Mouse (Mus musculus): ENCODE data around the gene Castor1.
"Not testable (repeated sequence)": the region's sequence is repeated elsewhere in the genome, so short reads cannot be mapped to it uniquely, and the experiment has no call there.

Gene Castor1

DNA sequence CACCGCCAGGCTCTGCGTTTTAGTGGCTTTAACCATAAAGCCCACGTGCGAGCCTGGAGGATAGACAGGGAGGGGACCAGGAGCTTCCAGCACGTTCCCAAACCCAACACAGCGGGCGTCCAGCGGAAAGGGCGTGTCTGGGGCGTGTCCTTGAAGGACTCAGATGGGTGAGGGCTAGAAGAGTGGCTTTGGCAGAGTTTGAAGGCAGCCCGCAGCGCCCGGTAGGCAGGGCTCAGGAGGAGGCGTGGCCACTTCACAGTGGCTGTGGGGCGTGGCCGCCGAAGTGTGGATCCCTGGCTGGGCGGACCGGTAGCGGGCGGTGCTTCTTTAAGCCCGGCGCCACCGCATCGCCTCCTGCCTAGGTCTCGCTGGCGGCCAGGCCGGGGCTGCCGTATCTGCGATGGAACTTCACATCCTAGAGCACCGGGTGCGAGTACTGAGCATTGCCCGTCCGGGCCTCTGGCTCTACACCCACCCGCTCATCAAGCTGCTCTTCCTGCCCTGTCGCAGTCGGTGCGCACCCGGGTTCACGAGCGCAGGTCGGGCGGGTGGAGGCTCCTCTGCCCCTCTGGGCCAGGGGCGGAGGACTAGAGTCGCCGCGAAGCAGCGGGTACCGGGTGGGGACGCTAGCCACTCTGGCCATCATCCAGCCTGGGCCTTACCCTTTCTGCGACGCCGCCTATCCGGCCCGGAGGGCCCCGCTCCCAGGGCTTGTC, at the start of gene Castor1:
TSS of gene Castor1 (plus strand) at position 312 of the 716 bp plus-strand sequence.
- in situ Hi-C loops (cut with MboI, MseI) = no loop called here

- in situ Hi-C loops (cut with MboI, MseI) = no loop called here
Measured at GRCm38 (mm10) chr11:4174586-4174985, 43.4 kb upstream of the Castor1 start.

- in situ Hi-C loops (cut with MboI, MseI) = no loop called here
Measured at GRCm38 (mm10) chr11:4177716-4178115, 40.3 kb upstream of the Castor1 start.

DNA sequence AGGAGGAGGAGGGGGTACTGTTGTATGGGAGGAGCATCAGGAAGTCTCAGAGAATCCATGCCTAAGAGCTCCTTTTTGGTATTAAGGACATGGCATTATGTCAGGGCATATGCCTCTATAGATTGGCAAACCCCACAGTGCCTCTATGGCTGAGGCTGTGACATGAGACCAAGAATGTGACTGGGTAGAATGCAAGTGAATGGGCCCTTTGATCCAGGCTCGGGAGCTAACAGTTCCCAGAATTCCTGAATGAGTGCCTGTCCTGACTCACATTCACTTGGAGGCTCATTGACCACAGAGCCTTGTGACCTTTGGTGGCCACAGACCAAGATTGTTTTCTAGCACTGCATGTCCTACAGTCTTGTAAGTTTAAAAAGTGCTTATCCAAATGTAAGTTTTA, 36.0 kb upstream of the Castor1 start:
- in situ Hi-C loops (cut with MboI, MseI) = no loop called here

GRCm38 (mm10) chr11:4183511-4183910, 34.5 kb upstream of the Castor1 start:
- in situ Hi-C loops (cut with MboI, MseI) = no loop called here

GRCm38 (mm10) chr11:4184251-4184952, 33.6 kb upstream of the Castor1 start:
- in situ Hi-C loops (cut with MboI, MseI) = no loop called here

GRCm38 (mm10) chr11:4185480-4185879, 32.5 kb upstream of the Castor1 start:
- in situ Hi-C loops (cut with MboI, MseI) = not testable (repeated sequence)

GRCm38 (mm10) chr11:4186486-4187317, 31.3 kb upstream of the Castor1 start, which contains the start of gene Tbc1d10a:
Gene Tbc1d10a (plus strand): TSS chr11:4186789.
- in situ Hi-C loops (cut with MboI, MseI) = no loop called here

- in situ Hi-C loops (cut with MboI, MseI) = no loop called here
Measured at GRCm38 (mm10) chr11:4187318-4187700, 30.7 kb upstream of the Castor1 start.

DNA sequence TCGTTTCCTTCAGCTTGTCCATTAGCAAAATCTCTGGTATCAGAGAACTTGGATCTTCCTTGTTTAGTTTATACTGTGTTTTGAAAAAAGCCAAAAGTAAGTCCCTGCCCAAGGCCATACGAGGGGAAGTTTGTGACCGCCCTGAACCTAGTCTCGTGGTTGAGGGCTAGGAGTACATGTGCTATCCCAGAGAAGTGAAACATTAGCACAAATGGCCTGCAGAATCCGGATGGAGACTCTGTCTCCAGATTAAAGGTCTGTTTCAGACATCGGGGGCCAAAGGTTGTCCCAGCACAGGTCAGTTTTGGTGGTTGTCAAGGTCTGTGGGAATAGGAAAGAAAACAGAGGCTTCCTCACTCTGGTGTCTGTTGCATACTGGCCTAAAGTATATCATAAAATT, 28.8 kb upstream of the Castor1 start:
- in situ Hi-C loops (cut with MboI, MseI) = no loop called here

DNA sequence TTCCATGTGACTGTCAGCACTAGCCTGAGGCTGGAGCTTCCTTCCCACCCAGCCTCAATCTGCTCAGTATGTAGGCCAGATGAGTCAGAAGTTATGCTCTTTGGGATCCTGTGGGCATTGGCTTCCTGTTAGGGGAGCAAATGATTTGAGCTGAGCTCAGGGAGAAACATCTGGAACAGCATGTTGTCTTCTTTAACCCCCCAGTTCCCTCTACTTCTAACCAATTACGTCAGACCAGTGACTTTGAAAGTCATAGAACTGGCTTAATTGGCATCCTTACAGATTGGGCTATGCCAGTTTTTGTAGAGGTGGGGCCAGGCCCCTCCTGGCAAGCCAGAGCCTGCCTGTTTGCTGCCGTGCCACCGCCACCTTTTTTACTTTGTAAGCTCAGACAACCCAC, 27.3 kb upstream of the Castor1 start:
- in situ Hi-C loops (cut with MboI, MseI) = no loop called here

DNA sequence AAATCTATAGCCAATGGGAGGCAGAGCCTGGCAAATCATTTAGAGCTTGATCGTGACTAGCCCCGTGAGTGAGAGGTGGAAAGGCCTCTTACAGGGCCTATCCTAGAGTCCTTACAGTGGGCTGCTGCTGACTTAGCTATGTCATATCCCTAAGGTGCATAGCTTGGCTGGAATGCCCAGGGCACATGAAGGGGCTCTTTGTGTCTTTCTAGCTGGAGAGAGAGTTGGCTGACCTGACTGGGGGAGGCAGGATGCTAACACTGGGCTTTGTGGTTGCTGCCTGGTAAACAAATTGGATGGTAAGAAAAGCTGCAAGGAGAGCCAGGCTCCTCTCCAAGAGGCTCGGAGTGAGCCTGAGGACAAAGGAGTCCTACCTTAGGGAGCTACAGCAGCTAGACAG, 25.3 kb upstream of the Castor1 start:
- in situ Hi-C loops (cut with MboI, MseI) = no loop called here

GRCm38 (mm10) chr11:4193420-4193819, 24.6 kb upstream of the Castor1 start:
- in situ Hi-C loops (cut with MboI, MseI) = no loop called here

DNA sequence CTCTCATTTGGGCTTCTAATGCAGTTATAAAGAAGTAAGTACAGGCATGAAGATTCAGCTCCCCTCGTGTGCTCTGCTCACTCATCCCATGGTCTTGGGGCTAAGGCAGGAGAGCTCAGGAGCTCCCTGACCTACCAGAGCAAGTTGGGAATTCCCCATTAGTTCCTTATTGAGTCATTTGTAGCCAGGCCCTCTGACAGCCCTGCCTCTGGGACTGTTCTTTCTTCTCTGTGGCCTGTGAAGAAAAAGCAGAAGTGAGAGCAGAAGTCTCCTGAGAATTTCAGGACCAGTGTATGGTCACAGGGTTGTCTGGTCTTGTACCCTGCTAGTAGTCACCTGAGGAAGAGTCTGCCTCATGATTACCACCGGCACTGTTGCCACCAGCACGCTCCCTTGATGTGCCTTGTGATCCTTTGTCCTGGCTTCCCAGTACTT, 22.4 kb upstream of the Castor1 start:
- in situ Hi-C loops (cut with MboI, MseI) = no loop called here

DNA sequence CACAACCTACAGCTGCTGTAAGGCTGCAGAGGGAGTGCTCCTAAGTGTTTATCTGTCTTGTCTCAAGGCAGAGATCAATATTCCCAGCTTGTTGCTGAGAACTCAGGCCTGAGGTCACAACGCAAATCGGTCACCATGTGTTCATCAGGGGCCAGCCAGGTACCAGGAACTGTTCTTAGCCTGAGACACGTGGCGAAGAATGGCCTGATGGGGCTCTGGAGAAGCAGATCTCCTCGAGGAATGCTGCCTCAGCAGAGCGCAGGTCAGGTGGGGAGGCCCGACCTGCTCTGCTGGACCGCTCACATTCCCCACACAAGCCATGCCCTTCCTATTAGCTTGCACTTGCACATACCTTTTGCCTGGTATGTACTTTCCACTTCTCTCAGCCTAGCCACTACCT, 21.4 kb upstream of the Castor1 start:
- in situ Hi-C loops (cut with MboI, MseI) = no loop called here

DNA sequence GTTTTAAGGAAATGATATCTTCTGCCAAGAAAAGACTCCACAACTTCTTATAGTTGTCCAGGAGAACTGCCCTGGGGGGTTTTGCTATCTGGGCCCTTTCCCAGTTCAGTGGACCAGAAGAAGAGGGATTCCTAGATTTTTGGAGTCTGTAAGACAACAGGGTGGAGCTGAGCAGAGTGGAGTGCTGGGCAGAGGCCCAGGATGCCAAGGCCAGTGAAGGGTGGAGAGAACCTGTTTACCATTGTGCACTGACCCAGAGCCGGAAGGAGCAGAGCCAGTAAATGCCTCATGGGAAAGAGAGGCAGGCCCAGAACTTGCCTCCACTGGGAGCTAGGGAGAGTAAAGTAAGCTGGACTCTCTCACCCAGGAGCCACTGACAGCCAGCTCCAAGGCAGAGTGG, 20.3 kb upstream of the Castor1 start:
- in situ Hi-C loops (cut with MboI, MseI) = no loop called here

DNA sequence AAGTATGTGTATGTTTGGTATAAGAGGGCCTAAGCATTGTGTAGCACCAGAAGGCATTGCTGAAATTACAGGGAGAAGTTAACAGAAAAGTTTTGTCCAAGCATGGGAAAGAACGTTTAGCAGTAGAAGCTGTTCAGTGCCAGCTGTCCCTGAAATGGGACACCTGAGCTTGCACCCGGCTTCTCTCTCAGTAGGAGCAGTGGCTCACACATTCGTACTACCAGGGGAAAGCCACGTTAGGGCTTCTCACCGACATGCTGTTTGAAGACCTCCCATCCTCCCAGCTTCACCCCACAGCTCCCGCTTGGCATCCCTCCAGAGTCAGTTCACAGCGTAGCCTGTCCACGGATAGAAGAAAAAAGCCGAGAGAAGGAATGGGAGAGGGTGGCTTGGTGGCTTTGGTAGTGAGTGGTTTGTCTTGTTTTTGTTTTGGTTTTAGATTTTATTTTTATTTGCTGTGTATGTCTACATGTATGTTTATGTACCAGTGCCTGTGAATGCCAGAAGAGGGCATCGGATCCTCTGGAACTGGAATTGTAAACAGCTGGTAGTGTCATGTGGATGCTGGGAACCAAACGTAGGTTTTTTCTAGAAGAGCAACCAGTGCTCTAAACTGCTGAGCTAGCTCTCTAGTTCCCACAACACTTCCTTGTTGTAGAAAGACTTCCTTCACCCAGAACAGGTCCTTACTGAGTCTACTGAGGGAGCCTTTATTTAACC, 15.9 kb upstream of the Castor1 start:
- in situ Hi-C loops (cut with MboI, MseI) = no loop called here

DNA sequence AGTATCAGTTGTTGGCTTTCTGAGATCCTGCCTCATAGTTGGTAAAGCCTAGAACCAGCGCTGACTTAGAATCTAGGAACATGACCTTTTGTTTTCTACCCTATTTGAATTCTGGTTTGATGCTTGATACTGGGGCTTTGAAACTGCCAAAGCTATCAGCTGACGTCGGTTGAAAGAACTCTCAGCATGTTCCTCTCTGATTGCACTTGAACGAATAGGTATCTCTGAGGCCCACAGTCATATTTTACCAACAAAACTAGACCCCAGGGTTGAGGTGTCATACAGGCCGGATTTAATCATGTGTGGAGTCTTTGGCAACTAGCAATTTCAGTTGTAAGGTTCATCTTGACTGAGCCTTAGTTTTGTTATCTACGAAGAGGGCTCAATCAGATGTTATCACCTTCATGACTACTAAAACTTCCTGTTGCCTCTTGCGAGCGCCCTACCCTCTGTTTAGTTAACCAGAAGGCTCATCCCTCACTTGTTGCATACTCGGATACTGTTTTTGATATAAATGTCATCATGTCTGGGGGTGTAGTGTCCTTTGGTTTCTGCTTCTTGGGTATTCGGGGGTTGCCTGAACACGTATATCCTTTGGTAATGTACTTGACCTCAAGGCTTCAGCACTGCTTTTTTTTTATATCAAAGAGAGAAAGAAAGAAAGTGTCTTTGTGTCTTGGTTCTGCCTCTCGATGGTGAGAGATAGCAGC, 14.9 kb upstream of the Castor1 start:
- in situ Hi-C loops (cut with MboI, MseI) = no loop called here

- in situ Hi-C loops (cut with MboI, MseI) = no loop called here
Measured at GRCm38 (mm10) chr11:4203705-4204074, 14.3 kb upstream of the Castor1 start.

GRCm38 (mm10) chr11:4205097-4205655, 12.8 kb upstream of the Castor1 start:
- in situ Hi-C loops (cut with MboI, MseI) = no loop called here

GRCm38 (mm10) chr11:4205951-4206350, 12.1 kb upstream of the Castor1 start:
- in situ Hi-C loops (cut with MboI, MseI) = no loop called here
